Mouse (Mus musculus): ENCODE measurements around the gene Otx2.

Gene Otx2

DNA sequence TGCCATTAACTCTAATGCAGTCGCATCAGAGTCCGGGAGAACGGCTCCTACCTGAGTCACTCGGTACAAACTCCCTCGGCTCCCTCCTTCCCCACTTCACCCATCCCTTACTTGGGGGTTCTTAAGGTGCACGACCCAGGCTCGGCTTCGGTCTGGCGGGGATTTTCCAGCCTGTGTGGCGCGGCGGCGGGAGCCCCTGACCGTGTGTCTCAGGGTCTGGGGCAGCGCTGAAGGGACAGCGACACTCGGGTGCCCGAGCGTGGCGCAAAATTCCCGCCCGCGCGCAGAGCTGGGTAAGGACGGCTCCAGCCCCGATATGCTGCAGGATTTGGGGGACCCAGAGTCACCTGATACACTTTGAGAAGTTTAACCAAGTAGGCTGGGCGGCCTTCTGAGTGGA lies at the start of gene Otx2:
Gene Otx2 (minus strand): TSS at position 279 of the 400 bp plus-strand sequence.
- peak; percentile 24 for DNase-seq

DNA sequence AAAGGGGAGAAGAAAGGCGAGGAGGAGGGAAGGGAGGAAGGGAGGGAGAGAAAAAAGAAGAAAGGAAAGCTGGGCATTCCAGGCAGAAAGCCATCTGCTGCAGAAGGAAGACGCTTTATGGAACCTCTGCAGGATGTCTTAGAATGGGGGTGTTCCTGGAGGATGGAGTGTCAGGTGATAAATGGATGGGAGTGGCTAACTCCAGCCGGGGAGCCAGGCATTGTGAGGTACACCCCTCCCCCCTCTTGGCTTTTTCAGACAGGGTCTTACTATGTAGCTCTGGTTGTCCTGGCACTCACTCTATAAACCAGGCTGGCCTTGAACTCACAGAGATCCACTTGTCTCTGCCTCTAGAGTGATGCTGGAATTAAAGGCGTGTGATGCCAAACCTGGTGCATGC lies 49.1 kb upstream of the Otx2 start:
- no peak for DNase-seq

DNA sequence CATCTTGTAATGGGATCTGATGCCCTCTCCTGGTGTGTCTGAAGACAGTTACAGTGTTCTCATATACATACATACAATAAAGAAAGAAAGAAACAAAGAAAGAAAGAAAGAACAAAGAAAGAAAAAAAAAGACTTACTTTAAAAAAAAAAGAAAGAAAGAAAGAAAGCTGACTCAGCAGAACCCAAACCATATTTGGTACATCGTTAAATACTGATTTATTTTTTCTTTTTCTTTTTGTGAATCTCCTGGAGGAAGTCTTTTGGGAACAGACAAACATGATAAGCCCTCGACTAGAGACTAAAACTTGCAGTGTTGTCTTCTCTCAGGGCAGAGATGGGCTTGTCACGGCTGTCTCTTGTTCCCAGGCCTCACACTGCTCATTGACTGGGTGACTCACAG lies 45.7 kb upstream of the Otx2 start:
- DNase-seq: no peak

DNA sequence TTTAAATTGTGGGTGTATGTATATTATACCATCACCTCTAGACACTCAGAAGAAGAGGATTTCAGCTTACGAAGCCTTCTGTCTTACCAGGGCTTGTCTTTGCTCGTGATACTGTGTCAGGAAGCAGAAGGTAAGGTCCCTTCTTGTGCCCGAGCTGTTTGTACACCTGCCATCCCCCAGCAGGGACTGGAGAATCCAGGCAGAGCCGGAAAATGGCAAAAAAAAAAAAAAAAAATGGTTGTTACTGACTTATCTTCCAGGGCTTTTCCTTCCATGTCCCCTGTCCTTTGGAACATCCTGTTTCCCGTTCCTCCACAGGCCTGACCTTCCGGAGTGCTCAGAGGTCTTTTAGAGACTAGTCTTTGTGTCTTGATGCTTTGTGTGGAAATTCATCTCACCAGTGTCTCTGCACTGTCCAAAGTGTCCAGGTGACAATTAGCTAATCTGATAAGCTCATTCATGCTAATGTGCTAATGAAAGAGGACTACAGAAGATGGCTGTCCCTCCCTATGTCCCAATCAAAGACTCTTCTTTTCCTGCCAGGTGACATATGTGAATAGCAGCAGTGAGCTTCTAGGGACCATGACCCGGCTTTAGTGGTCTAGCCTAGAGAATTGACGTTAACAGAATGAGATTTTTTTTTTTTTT lies 44.1 kb upstream of the Otx2 start:
- DNase-seq: peak; percentile 40

DNA sequence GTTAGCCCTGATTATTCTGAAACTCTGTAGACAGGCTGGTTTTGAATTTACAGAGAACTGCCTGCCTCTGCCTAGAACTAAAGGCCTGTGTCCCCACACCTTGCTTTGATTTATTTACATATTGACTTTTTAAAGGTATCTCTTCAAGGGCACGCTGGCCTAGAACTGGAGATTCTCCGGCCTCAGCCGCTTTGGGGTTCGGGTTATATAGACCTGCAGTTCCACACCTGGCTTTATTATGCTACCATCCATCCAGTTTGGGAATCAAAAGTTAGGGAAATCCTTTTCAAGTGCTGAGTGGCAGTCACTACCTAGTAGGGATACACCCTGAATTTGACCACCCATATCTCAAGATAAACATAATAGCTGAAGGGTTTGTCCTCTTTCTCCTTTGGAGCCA lies 42.8 kb upstream of the Otx2 start:
- no peak for DNase-seq

DNA sequence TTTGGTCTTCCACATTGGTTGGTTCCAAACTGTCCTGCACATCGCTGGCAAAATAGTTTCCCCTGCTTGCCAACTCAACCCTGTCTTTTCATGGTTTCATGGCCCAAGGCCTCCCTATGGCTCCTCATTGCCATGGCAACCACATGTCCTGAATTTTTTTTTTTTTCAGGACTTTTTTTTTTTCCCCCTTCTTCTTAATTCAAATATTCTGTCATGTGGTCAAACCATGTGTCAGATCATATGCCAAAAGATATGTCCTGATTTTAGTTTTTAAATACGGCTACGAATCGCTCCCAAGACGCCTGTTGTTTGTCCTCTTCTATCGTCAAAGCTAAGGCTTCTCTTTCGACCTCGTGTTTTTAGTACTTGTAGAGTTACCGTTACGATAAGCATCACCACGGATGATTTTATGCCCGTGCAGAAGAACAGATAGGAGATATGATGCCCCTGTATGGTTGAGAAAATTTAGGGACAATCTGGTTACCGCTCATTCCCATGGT lies 37.3 kb upstream of the Otx2 start:
- peak; percentile 26 for DNase-seq

DNA sequence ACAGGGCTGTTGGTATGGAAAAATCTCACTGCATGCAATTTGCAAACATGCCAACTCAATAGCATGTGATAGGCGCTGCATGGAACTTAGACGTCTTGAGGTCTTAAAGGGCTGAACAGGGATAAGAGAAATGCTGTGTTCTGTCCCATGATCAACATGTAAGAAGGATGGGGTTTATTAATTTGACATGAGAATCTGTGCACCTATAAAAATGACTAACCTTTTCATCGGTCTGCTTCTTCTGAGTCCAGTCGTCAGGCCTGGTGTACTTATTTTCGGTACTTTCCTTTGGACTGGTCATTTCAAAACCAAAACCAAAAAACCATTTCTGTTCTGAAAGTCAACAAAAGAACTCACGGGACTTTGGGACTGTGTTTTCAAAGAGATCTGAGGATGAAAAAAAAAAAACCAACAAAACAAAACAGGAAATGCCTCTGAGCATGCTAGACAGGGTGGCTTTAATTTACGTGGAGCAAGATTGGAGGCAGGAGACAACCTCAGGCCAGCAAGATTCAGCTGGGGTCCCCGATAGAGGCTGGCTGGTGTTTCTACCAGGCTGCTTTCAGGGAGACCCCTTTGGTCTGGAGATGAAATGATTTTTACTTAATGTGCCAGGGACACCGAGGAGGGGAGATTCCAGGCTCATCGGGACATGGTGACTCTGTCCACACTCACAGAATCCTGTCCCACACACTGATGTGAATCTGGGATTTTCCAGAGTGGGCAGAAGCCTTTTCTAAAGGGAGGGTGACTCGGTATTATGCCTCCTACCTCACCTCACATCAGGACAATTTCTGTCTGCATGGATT lies 36.6 kb upstream of the Otx2 start:
- peak; percentile 12 for DNase-seq

DNA sequence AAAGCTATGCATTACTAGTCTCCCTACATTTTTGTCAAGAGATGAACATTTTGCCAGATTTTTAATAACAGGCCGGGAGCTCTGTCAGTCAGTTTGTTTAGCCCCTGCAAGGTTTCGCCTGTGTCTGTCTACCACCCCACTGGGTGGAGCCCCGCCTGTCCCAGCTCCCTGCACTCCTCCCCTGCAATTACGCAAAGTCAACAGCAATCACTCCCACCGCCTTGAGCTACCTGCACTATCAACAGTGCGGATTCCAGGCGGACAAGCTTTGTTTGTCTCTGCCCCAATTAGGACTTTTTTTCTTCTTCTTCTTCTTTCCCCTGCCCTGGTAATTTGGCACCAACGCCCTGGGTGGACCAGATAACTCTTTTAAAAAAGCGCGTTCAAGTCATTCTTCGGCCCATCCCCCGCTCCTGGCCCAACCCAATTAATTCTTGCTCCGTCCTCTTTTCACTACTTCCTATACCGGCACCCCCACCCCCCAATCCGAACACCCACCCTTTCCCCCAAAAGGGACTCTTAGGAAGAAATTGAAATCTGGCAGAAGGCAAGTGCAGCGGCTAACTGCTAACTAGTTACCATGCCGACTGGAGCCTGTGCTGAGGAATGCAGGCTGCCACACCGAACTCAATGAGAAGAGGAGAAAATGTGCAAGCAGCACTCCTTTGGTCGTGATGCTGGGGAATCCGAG lies 35.9 kb upstream of the Otx2 start:
- DNase-seq: no peak

DNA sequence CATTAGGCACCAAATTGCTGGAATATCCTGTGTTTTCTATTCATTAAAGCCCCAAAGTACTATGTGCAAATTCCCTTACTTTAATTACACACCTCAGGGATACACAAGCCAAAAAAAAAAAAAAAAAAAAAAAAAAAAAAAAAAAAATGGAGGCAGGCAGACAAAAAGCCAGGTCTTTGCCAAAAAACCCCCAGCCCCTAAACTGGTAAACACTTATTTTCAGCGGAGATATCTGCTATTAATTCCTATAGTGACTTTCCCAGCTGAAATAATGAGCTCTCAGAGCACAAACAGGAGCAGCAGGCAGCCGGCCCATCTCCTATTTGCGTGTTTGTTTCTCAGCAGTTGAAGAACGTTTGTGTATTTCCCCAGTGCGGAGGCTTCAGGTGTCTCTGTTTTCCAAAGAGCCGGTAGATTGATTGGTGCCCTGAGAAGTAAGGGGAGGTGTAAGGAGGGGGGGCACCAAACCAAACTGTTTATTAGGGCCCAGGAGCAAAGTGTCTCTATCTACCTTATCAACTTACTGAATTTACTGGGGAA lies 34.3 kb upstream of the Otx2 start:
- no peak for DNase-seq

DNA sequence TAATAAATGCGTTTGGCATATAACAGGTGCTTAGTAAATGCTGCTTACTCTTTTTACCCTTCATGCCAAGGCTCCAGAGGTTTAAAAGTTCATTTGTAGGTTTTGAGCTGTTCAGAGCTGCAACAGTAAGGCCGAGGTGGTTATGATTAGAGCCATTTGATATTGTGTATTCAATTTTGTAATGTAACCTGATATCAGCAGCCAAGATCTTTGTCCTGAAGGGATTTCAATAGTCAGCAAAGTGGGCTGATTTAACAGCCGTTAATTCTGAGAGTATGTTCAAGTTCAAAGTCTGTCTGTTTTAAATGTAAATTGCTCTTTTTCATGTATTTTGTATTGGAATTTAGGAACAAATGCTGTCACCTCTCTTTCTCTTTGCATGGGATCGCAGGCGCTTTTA lies 33.8 kb upstream of the Otx2 start:
- no peak for DNase-seq

DNA sequence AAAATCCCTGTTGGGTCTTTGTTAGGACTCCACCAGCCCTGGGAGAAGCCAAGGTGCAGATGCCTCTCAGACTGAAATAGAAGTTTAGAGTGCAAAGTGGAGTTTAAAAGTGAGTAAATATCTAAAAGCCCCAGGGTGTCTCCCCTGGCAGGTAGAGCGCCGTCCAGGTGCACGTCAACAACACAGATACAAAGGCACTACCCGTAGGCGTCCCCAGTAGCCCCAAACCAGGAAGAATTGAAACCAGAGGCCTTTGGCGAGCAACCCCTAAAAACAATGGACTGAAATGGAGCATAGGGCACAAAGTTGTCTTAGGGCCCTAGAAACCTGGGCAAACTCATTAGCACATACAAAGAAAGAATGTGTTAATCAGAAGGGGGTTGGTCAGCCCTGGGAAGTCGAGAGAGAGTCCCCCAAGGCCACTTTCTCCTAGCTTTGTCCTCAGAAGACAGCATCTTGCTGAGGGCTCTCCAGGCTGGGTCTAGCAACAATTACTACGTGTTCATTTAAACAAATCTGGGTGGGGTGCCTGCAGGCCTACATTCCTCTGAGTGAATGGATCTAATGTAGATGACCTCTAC lies 27.3 kb upstream of the Otx2 start:
- no peak for DNase-seq

DNA sequence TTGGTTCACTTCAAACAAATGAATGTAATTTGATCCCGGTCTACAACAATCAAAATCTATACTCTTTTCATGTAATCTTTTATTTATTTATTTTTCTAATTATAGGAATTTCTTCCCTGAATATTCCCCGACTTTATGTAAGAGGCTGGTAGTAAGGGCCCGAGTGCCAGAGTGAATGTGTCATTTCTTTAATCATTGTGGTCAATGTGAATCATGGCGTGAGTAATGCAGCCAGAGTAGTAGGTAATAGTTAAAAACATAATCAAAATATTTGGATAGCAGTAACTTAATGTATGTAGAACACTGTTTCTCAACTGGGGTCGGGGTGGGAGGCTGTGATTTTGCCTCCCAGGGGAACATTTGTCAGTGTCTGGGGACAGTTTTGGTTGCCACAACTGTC lies 6.0 kb upstream of the Otx2 start:
- DNase-seq: no peak

DNA sequence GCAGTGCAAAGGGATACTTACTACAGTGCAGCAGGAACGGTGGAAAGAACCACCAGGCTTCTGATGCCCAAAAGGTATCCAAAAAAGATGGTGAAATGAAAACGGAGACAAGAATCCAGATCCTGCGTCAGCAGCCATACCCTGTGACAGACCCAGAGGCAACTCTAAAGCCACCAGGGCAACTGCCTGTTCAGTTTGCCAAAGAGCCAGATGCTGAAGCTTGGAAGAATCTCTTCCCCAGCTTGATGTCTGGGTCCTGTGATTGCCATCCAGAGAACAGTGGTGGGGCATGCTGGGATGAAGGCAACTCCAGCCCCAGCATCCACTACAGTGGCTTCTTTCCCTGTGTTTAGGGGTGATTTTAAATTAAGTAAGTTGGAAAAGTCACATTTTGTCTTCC lies 5.1 kb upstream of the Otx2 start:
- DNase-seq: no peak

DNA sequence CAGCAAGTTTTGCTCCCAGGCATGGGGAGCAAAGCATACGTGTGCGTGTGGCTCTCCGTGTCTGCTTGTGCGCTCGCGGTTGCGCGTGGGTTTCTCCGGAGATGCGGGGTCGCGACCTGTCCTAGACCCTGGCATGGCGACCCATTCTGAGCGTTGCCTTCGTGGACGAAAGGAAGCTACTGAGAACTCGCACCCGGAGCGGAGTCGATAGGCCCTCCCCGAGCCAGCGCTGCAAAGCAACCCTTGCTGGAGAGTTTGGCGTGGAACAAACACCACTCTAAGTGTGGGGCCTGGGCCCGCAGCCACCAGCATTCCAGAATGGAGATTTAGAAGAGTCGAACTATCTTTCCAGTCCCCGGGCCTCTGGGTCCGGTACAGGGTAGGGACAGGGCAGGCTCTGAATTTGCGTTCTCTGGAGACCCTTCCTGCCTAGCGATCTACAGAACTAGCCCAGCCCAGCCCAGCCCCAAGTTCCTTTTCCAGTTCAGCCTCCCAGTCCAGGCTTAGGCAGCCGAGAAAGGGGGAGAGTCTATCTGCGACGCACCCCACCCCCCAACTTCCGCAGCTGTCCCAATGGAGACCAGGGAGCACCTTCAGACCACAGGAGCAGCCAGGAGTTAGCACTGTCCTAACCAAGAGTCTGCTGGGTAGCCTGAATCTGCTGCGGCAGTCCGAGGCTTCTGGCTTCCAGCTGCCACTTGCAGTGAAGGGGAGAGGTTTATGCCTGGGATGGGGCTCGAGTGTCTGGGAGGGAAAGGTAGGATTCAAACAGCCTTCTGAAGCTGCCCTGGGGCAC lies 615 bp upstream of the Otx2 start:
- DNase-seq: no peak

DNA sequence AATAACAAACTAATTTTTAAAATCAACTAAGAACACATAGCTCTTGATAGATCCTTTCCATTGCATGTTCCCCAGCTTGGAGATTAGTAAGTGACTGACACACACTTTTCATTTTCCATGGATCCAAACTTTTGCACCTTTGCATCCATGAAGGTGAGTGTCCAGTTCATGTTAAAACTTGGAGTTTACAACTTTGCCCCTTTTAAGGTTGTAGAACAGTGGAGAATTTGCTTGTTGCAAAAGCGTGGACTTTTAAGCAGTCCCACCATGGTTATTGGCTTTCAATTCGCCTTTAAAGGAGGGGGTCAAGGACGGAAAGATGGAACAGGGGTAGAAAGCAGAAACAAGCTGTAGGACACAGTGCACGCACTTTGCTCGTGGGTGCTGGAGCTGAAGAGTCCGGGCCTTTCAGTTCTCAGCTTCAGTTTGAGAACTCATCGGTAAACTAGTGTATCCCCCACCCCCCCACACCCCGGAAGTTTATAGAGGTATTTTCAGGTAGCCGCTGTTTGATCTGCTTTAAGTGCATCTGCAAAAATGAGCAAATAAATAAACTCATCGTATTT lies 925 bp downstream of the Otx2 start:
- no peak for DNase-seq

DNA sequence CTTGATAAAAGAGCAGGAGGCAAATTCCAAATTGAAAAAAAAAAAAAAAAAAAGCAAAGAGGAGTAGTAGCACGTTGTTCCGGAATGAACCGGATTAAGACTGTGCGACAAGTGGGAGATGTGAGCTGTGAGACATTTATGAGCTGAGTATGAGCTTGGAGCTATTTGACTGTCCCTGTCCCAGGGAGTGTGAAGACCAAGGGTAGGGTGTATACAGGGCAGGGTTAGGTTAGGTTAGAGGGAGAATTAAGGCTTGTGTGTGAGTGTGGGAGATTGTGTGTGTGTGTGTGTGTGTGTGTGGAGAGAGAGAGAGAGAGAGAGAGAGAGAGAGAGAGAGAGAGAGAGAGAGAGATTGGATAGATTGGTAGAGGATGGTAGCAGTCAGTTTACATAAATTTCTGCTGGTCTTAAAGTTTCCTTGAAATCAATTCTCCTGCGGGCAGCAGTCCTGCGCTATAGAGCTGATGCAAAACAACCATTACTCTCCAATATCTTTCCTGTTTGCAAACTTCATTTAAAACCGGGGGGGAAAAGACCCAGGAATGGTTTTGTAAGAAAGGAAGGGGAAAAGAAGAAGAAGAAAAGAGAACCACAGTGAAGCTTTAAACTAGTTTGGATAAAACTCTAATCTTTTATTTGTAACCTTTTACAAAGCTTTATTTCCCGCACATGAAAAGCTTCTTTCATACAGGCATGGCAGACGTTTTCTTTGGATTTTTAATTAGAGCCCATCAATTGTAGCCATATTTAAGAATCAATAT lies 2.0 kb downstream of the Otx2 start:
- DNase-seq: no peak

DNA sequence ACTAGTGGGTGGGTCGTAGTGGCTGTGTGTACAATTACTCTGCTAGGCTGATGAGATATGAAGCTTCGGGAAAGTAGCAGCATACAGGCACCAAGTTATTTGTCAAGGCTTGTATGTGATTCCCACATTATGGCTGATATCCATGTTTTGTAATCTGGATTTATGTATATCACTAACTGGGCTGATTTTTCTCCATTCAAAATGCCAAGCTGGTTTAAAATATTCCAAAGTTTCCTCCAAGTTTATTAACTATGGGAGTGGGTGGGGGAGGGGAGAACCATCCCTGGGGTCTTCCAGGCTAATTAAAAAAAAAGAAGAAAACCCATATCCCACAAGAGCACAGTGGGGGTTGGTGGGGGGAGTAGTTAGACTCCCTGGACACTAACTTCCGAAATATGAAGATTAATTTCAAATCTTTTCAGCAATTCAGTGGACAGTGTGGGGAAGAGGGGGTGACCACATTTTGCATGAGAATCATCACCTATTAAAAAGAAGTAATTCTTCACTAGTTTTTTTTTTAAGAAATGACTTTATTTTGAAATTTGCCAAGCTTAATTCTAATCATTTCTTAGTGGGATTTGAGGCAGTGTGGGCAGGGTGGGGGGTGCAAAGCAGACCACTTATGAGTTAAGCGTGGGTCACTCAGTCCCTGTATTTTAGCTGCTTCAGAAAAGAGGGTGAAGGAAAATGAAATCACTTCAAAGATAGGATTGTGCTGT lies 2.7 kb downstream of the Otx2 start:
- DNase-seq: no peak

DNA sequence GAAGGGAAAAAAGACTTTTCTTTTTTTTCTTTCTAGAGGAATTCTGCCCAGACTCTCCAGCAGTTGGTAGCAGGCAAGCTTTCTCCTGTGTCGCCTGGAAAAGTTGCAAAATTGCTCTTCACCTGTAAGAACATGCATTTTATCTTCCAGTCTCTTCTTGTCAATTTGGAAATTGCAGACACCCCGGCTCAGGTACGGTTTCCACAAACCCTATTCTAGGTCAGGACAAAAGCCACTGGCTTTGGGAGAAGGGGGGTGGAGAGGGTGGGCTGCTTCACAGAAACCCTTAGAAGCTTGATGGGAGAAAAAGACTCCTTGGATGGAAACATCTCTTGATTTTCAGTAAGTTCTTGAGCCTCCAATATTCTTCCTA lies 3.4 kb downstream of the Otx2 start:
- DNase-seq: no peak

DNA sequence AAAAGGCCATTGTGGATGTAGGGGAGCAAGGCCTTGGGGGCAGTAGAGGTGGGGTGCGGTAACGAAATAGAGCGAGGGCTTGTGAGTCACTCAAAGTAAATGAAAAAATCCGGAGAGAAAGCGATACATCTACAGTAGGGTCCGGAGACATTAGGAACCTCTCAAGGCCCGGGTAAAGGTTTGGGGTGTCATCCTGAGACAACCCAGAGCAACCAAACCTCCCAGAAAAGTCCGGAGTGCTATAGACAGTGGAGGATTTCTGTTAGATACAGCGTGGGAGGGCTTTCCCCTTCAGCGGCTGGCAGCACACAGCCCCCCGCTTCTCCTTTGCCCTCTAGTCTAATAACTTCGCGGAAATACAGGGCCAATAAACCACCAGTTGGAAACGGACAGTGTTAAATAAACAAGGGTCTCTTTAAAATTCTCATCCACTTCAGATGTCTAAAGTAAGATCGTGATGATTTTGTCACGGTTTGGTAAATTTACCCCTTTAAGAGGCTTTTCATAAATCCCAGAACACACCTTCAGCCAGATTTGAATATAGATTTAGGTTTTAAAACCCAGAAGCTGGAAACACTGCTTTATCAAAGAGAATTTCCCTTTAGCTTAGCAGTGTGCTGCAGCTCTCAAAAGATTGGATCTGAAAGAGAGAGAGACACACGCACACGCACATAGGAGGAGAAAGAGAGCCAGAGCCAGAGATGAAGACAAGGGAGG lies 3.9 kb downstream of the Otx2 start:
- no peak for DNase-seq

DNA sequence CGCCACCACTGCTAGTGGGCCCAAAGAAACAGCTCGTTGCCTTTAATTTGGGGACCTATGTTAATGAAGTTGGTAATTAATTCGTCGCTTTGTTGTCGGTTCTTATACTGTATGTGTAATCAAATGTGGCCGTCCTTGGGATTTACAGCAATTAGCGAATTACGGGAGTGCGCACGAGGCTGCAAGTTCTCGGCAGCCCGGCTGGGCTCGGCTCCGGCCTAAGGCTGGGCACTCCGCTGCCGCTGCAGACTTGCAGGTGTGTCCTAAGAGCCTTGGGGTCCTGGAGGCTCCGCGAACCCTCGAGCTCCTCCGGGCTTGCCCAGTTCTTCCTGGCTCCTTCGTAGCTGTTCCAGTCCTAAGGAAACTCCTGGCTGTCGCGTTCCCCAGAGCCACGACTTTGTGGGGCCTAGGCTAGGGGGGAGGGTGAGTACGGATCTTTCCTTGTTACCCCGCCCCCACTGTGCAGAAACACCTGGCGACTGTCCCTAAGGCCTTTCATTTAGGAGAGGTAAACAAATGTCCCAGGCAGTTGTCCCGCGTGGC lies 4.8 kb downstream of the Otx2 start:
- DNase-seq: peak; percentile 36

Measured in cerebellum, adult 11 months (tissue).